Mouse (Mus musculus): Measurements from ENCODE around the gene Bcl2l15. TPM values are rescaled to one million over a fixed set of nuclear protein-coding genes. Genes with fewer than 3 reads are reported as not detected.

Gene Bcl2l15
- polyA plus RNA-seq, 1 experiment from 2014 or later = 0.14 TPM

DNA sequence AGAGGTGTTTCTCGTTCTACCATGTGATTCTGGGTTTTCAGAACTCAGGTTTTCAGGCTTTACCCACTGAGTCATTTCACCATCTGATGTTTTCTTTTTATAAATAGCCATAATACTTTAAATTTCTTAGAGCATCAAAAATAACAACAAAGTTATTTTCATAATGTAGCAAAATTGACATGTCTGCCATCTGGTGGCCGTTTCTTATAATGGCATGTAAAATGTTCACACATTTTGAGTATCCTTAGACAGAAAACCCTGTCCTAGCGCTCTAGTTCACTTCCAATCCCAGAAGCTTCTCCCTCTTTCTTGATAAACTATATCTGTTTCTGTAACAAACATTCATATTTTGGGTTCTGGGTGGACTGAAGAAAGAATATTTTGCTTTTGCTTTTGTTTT, 55.2 kb downstream of the Bcl2l15 start:
- no peaks in the 10 kb centered on the region for H3K36me3 ChIP-seq
- WGBS = 15% methylated on average over 3 of the region's 3 CpGs

DNA sequence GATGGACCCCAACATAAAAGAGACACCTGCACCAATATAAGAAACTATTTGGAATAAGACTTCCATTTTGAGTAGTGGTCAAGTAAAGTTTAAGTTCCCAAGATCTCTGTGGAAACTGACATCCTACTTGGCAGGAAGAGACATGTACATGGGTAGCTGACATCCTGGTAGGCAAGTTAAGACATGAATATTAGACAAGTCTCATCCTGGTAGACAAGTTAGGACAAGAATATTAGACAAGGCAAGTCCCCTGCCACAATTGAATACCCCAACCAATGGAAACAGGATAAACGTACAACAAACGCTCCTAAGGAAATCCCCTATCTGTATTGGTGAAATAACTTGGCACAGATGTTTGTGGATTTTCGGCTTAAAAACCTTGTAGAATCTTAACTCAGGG, 61.0 kb downstream of the Bcl2l15 start:
- Histone ChIP-seq H3K27me3 (no peaks in the 10 kb centered on the region), H3K9me3 (replicated peaks) (no peaks in the 10 kb centered on the region), H3K4me3 (replicated peaks) (no peak overlapping the region), H3K27ac (no peak overlapping the region), H3K36me3 (no peaks in the 10 kb centered on the region), H3K4me2 (no peak overlapping the region), H3K4me1 (no peaks in the 10 kb centered on the region), H3K9ac (no peak overlapping the region)
- ATAC-seq (replicated peaks; ENCODE audit: low FRiP score) = no peak
- WGBS = 92% methylated on average over 3 of the region's 3 CpGs

More for the DNA sequence above, 55.2 kb downstream of the Bcl2l15 start:
- Histone ChIP-seq H3K4me1 (no peaks in the 10 kb centered on the region), H3K4me3 (replicated peaks) (no peak overlapping the region), H3K27ac (no peak overlapping the region), H3K9me3 (replicated peaks) (no peaks in the 10 kb centered on the region), H3K9ac (no peak overlapping the region), H3K4me2 (no peak overlapping the region), H3K27me3 (no peaks in the 10 kb centered on the region)
- ATAC-seq (replicated peaks; ENCODE audit: low FRiP score) = no peak

Other genes with a start within 250 kb of the Bcl2l15 start
- gene Atg4a-ps, start 186.5 kb upstream of the Bcl2l15 start, polyA plus RNA-seq (2015; fragmentation: Nextera tagmentation; extraction: Ambion mirVana) = 0.13 TPM in 1 of 2 replicates, not detected in the other
- 53.2 and 59.6 TPM in 2 replicates for gene Olfml3, start 94.6 kb upstream of the Bcl2l15 start, polyA plus RNA-seq (2015; fragmentation: Nextera tagmentation; extraction: Ambion mirVana)
- gene Gm10964, start 93.2 kb upstream of the Bcl2l15 start, polyA plus RNA-seq (2015; fragmentation: Nextera tagmentation; extraction: Ambion mirVana) = not detected in 2 replicates
- gene Hipk1, start 41.0 kb upstream of the Bcl2l15 start, polyA plus RNA-seq (2015; fragmentation: Nextera tagmentation; extraction: Ambion mirVana) = 10.6 and 11.0 TPM in 2 replicates
- 25.1 and 28.3 TPM in 2 replicates for gene Dclre1b, start 23.2 kb upstream of the Bcl2l15 start, polyA plus RNA-seq (2015; fragmentation: Nextera tagmentation; extraction: Ambion mirVana)
- 18.9 and 19.6 TPM in 2 replicates for gene Ap4b1, start 23.1 kb upstream of the Bcl2l15 start, polyA plus RNA-seq (2015; fragmentation: Nextera tagmentation; extraction: Ambion mirVana)
- 0.27 and 0.30 TPM in 2 replicates for gene Gm43064, start 23.0 kb upstream of the Bcl2l15 start, polyA plus RNA-seq (2015; fragmentation: Nextera tagmentation; extraction: Ambion mirVana)
- gene Ptpn22, start 27.2 kb downstream of the Bcl2l15 start, polyA plus RNA-seq (2015; fragmentation: Nextera tagmentation; extraction: Ambion mirVana) = 0.58 and 0.73 TPM in 2 replicates
- 10.2 and 10.7 TPM in 2 replicates for gene Rsbn1, start 81.5 kb downstream of the Bcl2l15 start, polyA plus RNA-seq (2015; fragmentation: Nextera tagmentation; extraction: Ambion mirVana)
- gene Phtf1, start 135.5 kb downstream of the Bcl2l15 start, polyA plus RNA-seq (2015; fragmentation: Nextera tagmentation; extraction: Ambion mirVana) = 26.8 and 29.7 TPM in 2 replicates

Measured in kidney, embryonic 15.5 days (tissue).